Comparison of ENCODE assay signal across 8 mouse cellular contexts in genomic region chr14:31208084-31208483, GRCm38 (mm10). TPM values are rescaled to one million over a fixed set of nuclear protein-coding genes. Genes with fewer than 3 reads are reported as not detected.
A peak's percentile ranks its signal among the peaks of the same experiment; 100 is the strongest.
DNase-seq lines count a peak whose midpoint lies in the region; ATAC-seq lines count a peak whose summit lies in the region.

Tnnc1 (plus strand) TSS chr14:31208312.

- peak within 1 kb of the TSS; percentile 90 for H3K4me3 ChIP-seq in embryonic facial prominence, embryonic 10.5 days
- H3K4me3 ChIP-seq in heart, embryonic 12.5 days: peak within 1 kb of the TSS; percentile 89
- H3K4me3 ChIP-seq in limb, embryonic 15.5 days: peak within 1 kb of the TSS; percentile 74; the same call in 1 of the 2 replicates

- peak within 1 kb of the TSS; percentile 98 for H3K9ac ChIP-seq in heart, embryonic 12.5 days
- H3K9ac ChIP-seq in limb, embryonic 15.5 days: no peak within 1 kb of the TSS

- no peaks in the 10 kb centered on the region for H3K9me3 ChIP-seq in embryonic facial prominence, embryonic 10.5 days
- H3K9me3 ChIP-seq in heart, embryonic 12.5 days (replicated peaks): no peaks in the 10 kb centered on the region
- H3K9me3 ChIP-seq in limb, embryonic 15.5 days: no peaks in the 10 kb centered on the region

- no peak for DNase-seq in frontal cortex, adult 2 months (ENCODE audit: extremely low spot score in 1 of 2, low spot score in 1 of 2)
- DNase-seq in frontal cortex, postnatal 36 days (ENCODE audit: low spot score in 2 of 2): no peak
- no peak for DNase-seq in embryonic facial prominence, embryonic 10.5 days (ENCODE audit: low spot score)
- no peak for DNase-seq in urinary bladder, postnatal 10 days (ENCODE audit: low spot score)
- DNase-seq in urinary bladder, postnatal 4 days (ENCODE audit: low spot score in 2 of 2): no peak
- DNase-seq in MN1 (ENCODE audit: low spot score): no peak

- 80% methylated on average over 2 of the region's 2 CpGs for WGBS in embryonic facial prominence, embryonic 10.5 days
- WGBS in heart, embryonic 12.5 days: 56% methylated on average over 2 of the region's 2 CpGs
- 67% methylated on average over 2 of the region's 2 CpGs for WGBS in limb, embryonic 15.5 days

- no peak for ATAC-seq in heart, embryonic 12.5 days (ENCODE audit: insufficient number of reproducible peaks, low FRiP score)
- ATAC-seq in limb, embryonic 15.5 days (ENCODE audit: insufficient number of reproducible peaks, low FRiP score, low TSS enrichment, low read depth): no peak

- peaks cover 37% of the 10 kb centered on the region for H3K4me1 ChIP-seq in embryonic facial prominence, embryonic 10.5 days
- H3K4me1 ChIP-seq in heart, embryonic 12.5 days (replicated peaks): peaks cover 56% of the 10 kb centered on the region
- peaks cover 28% of the 10 kb centered on the region for H3K4me1 ChIP-seq in limb, embryonic 15.5 days

- 0 out of 2 replicates have a peak, but pooled peaks cover 7% of the 10 kb centered on the region for H3K27me3 ChIP-seq in embryonic facial prominence, embryonic 10.5 days (replicated peaks; ENCODE audit: low read depth, poor library complexity, severe bottlenecking)
- H3K27me3 ChIP-seq in heart, embryonic 12.5 days (replicated peaks): no peaks in the 10 kb centered on the region
- H3K27me3 ChIP-seq in limb, embryonic 15.5 days: no peaks in the 10 kb centered on the region

- H3K27ac ChIP-seq in embryonic facial prominence, embryonic 10.5 days (replicated peaks): 0 out of 2 replicates have a peak within 1 kb of the TSS, but pooled peaks have one; percentile 97
- H3K27ac ChIP-seq in heart, embryonic 12.5 days (ENCODE audit: poor library complexity, severe bottlenecking): peak within 1 kb of the TSS; percentile 98
- peak within 1 kb of the TSS; percentile 96; the same call in 1 of the 2 replicates for H3K27ac ChIP-seq in limb, embryonic 15.5 days

- peak within 1 kb of the TSS; percentile 96 for H3K4me2 ChIP-seq in heart, embryonic 12.5 days
- H3K4me2 ChIP-seq in limb, embryonic 15.5 days: peak within 1 kb of the TSS; percentile 85

- H3K36me3 ChIP-seq in embryonic facial prominence, embryonic 10.5 days (replicated peaks): peaks cover 25% of the 10 kb centered on the region
- H3K36me3 ChIP-seq in heart, embryonic 12.5 days: peaks cover 49% of the 10 kb centered on the region
- peaks cover 14% of the 10 kb centered on the region for H3K36me3 ChIP-seq in limb, embryonic 15.5 days

RNA-seq across cellular contexts. Expression of gene Tnnc1, which starts in this region (rescaled TPM):
- 51.3 and 55.5 TPM in 2 replicates for polyA plus RNA-seq in frontal cortex, adult 2 months (2012; rRNA removed)
- 3.0 and 6.2 TPM in 2 replicates for polyA plus RNA-seq in embryonic facial prominence, embryonic 10.5 days (2016; fragmentation: Nextera tagmentation; extraction: Ambion mirVana)
- polyA plus RNA-seq in heart, embryonic 12.5 days (2016; fragmentation: Nextera tagmentation; extraction: Ambion mirVana): 3,183 and 3,245 TPM in 2 replicates
- polyA plus RNA-seq in limb, embryonic 15.5 days (2015; fragmentation: Nextera tagmentation; extraction: Ambion mirVana): 276 and 549 TPM in 2 replicates
